Mouse (Mus musculus) embryonic facial prominence, embryonic 12.5 days (tissue): Measurements from ENCODE around the gene Gstt1. TPM values are rescaled to one million over a fixed set of nuclear protein-coding genes. Genes with fewer than 3 reads are reported as not detected.

Experiments
- ATAC-seq: fragments of 200-750 bp; cut with Nextera tagmentation; 2 replicates; pipeline ENCODE4 v1.8.0; 2017; ENCODE audit not compliant: insufficient number of reproducible peaks, insufficient read depth, low FRiP score, low TSS enrichment
- H3K27ac ChIP-seq: fragments of 300-500 bp; sonication (generic); 2 replicates; pipeline ENCODE4 v1.5.1; 2016; ENCODE audit warnings: mild to moderate bottlenecking
- H3K27me3 ChIP-seq: fragments of 300-500 bp; sonication (generic); 2 replicates; pipeline ENCODE4 v1.6.1; 2016; ENCODE audit warnings: mild to moderate bottlenecking, moderate library complexity
- H3K36me3 ChIP-seq: fragments of 300-500 bp; sonication (generic); 2 replicates; pipeline ENCODE4 v1.6.1; 2016; ENCODE audit warnings: mild to moderate bottlenecking
- H3K4me1 ChIP-seq: fragments of 300-500 bp; sonication (generic); 2 replicates; pipeline ENCODE4 v1.6.1; 2016
- H3K4me2 ChIP-seq: fragments of 300-500 bp; sonication (generic); replicated peaks from 2 replicates; pipeline ENCODE4 v1.6.1; 2016; ENCODE audit warnings: mild to moderate bottlenecking, moderate library complexity
- H3K4me3 ChIP-seq: fragments of 300-500 bp; sonication (generic); 2 replicates; pipeline ENCODE4 v1.5.1; 2016; ENCODE audit warnings: mild to moderate bottlenecking
- H3K9ac ChIP-seq: fragments of 300-500 bp; sonication (generic); 2 replicates; pipeline ENCODE4 v1.6.1; 2016; ENCODE audit warnings: mild to moderate bottlenecking, moderate library complexity
- H3K9me3 ChIP-seq: fragments of 300-500 bp; sonication (generic); 2 replicates; pipeline ENCODE4 v1.6.1; 2016; ENCODE audit warnings: mild to moderate bottlenecking, moderate library complexity
- WGBS: fragments of 180-500 bp; shearing (Covaris S2); methylation state at CpG from one replicate; pipeline ENCODE4 v1.1.7; 2016; 5-methylcytosine and 5-hydroxymethylcytosine counted together
- polyA plus RNA-seq: library from polyadenylated mRNA; unstranded; fragments of >200 nt; fragmentation: Nextera tagmentation; extraction: Ambion mirVana; gene quantifications from 2 replicates; pipeline ENCODE4 v1.2.1, GENCODE M21; 2016

Gene Gstt1
- polyA plus RNA-seq, 1 experiment from 2014 or later: 11.0 TPM

GRCm38 (mm10) chr10:75797619-75798175 lies 687 bp downstream of the Gstt1 start:
- H3K9me3 ChIP-seq: no peaks in the 10 kb centered on the region
- peak overlapping the region; percentile 42 for H3K4me3 ChIP-seq
- H3K9ac ChIP-seq: peak overlapping the region; percentile 45
- peak overlapping the region; percentile 80 for H3K4me2 ChIP-seq
- H3K4me1 ChIP-seq: peaks cover 23% of the 10 kb centered on the region
- H3K27ac ChIP-seq: no peak overlapping the region
- H3K36me3 ChIP-seq: no peaks in the 10 kb centered on the region
- H3K27me3 ChIP-seq: 0 out of 2 replicates have a peak, but pooled peaks cover 6% of the 10 kb centered on the region
- ATAC-seq: no peak
- 5% methylated on average over 12 of the region's 12 CpGs for WGBS

- no peaks in the 10 kb centered on the region for H3K36me3 ChIP-seq
- no peak for ATAC-seq
- no peaks in the 10 kb centered on the region for H3K9me3 ChIP-seq
- H3K27me3 ChIP-seq: 0 out of 2 replicates have a peak, but pooled peaks cover 6% of the 10 kb centered on the region
- H3K4me3 ChIP-seq: peak overlapping the region; percentile 42
- H3K4me1 ChIP-seq: peaks cover 23% of the 10 kb centered on the region
- peak overlapping the region; percentile 80 for H3K4me2 ChIP-seq
- H3K27ac ChIP-seq: no peak overlapping the region
- WGBS: 39% methylated on average over 11 of the region's 11 CpGs
- peak overlapping the region; percentile 45; the same call in 1 of the 2 replicates for H3K9ac ChIP-seq
These were observed 1.5 kb downstream of the Gstt1 start for GRCm38 (mm10) chr10:75796731-75797516.

GRCm38 (mm10) chr10:75794880-75795279 lies 3.5 kb downstream of the Gstt1 start:
- Histone ChIP-seq H3K36me3 (no peaks in the 10 kb centered on the region), H3K27ac (no peak overlapping the region), H3K4me2 (no peak overlapping the region), H3K4me3 (no peak overlapping the region), H3K9me3 (no peaks in the 10 kb centered on the region), H3K27me3 (0 out of 2 replicates have a peak, but pooled peaks cover 6% of the 10 kb centered on the region), H3K4me1 (peaks cover 28% of the 10 kb centered on the region), H3K9ac (no peak overlapping the region)
- ATAC-seq: no peak
- WGBS: 35% methylated on average over 3 of the region's 3 CpGs

GRCm38 (mm10) chr10:75790773-75791172 lies 7.6 kb downstream of the Gstt1 start:
- no peaks in the 10 kb centered on the region for H3K9me3 ChIP-seq
- peak; percentile 56; the same call in 1 of the 2 replicates for ATAC-seq
- peaks cover 10% of the 10 kb centered on the region for H3K4me1 ChIP-seq
- H3K36me3 ChIP-seq: no peaks in the 10 kb centered on the region
- H3K27me3 ChIP-seq: no peaks in the 10 kb centered on the region
- H3K27ac ChIP-seq: 0 out of 2 replicates have a peak overlapping the region, but pooled peaks have one; percentile 36
- H3K9ac ChIP-seq: no peak overlapping the region
- WGBS: 20% methylated on average over 7 of the region's 7 CpGs
- H3K4me3 ChIP-seq: no peak overlapping the region
- H3K4me2 ChIP-seq: no peak overlapping the region

GRCm38 (mm10) chr10:75789841-75790240 lies 8.5 kb downstream of the Gstt1 start:
- no peaks in the 10 kb centered on the region for H3K9me3 ChIP-seq
- H3K27ac ChIP-seq: no peak overlapping the region
- no peak overlapping the region for H3K4me2 ChIP-seq
- 92% methylated on average over 5 of the region's 5 CpGs for WGBS
- peaks cover 8% of the 10 kb centered on the region for H3K4me1 ChIP-seq
- no peak overlapping the region for H3K9ac ChIP-seq
- H3K36me3 ChIP-seq: no peaks in the 10 kb centered on the region
- no peaks in the 10 kb centered on the region for H3K27me3 ChIP-seq
- ATAC-seq: no peak
- H3K4me3 ChIP-seq: no peak overlapping the region

- Histone ChIP-seq H3K9me3 (no peaks in the 10 kb centered on the region), H3K4me3 (no peak overlapping the region), H3K27ac (no peak overlapping the region), H3K27me3 (no peaks in the 10 kb centered on the region), H3K9ac (no peak overlapping the region), H3K4me1 (peaks cover 5% of the 10 kb centered on the region; the same call in 1 of the 2 replicates), H3K4me2 (no peak overlapping the region), H3K36me3 (no peaks in the 10 kb centered on the region)
- 78% methylated on average over 6 of the region's 6 CpGs for WGBS
- no peak for ATAC-seq
These were observed 9.2 kb downstream of the Gstt1 start for GRCm38 (mm10) chr10:75789081-75789735.

GRCm38 (mm10) chr10:75788277-75788676 lies 10.1 kb downstream of the Gstt1 start:
- H3K9ac ChIP-seq: no peak overlapping the region
- H3K4me3 ChIP-seq: no peak overlapping the region
- H3K27ac ChIP-seq: no peak overlapping the region
- no peaks in the 10 kb centered on the region for H3K27me3 ChIP-seq
- H3K4me1 ChIP-seq: peaks cover 5% of the 10 kb centered on the region; the same call in 1 of the 2 replicates
- 92% methylated on average over 8 of the region's 8 CpGs for WGBS
- no peak overlapping the region for H3K4me2 ChIP-seq
- H3K9me3 ChIP-seq: no peaks in the 10 kb centered on the region
- H3K36me3 ChIP-seq: no peaks in the 10 kb centered on the region
- ATAC-seq: no peak

GRCm38 (mm10) chr10:75785442-75785841 lies 12.9 kb downstream of the Gstt1 start:
- no peak for ATAC-seq
- no peaks in the 10 kb centered on the region for H3K9me3 ChIP-seq
- peaks cover 8% of the 10 kb centered on the region for H3K4me1 ChIP-seq
- H3K9ac ChIP-seq: no peak overlapping the region
- no peaks in the 10 kb centered on the region for H3K36me3 ChIP-seq
- H3K4me3 ChIP-seq: no peak overlapping the region
- H3K27ac ChIP-seq: no peak overlapping the region
- peaks cover 5% of the 10 kb centered on the region; the same call in 1 of the 2 replicates for H3K27me3 ChIP-seq
- 82% methylated on average over 1 of the region's 1 CpGs for WGBS
- no peak overlapping the region for H3K4me2 ChIP-seq

GRCm38 (mm10) chr10:75780769-75781578 lies 17.4 kb downstream of the Gstt1 start, which contains the start of the genes Gm20441 and Gstt3:
Gm20441 (minus strand) TSS chr10:75780954.
Gstt3 (minus strand) TSS chr10:75781414.
- WGBS: 2% methylated on average over 28 of the region's 28 CpGs

GRCm38 (mm10) chr10:75779206-75780174 lies 18.9 kb downstream of the Gstt1 start:
- H3K27ac ChIP-seq: no peak overlapping the region
- peaks cover 18% of the 10 kb centered on the region for H3K27me3 ChIP-seq
- WGBS: 36% methylated on average over 15 of the region's 15 CpGs
- H3K4me3 ChIP-seq: no peak overlapping the region
- H3K4me2 ChIP-seq: peak overlapping the region; percentile 90
- no peaks in the 10 kb centered on the region for H3K36me3 ChIP-seq
- ATAC-seq: no peak
- H3K9ac ChIP-seq: no peak overlapping the region
- H3K9me3 ChIP-seq: no peaks in the 10 kb centered on the region
- H3K4me1 ChIP-seq: peaks cover 19% of the 10 kb centered on the region

More at GRCm38 (mm10) chr10:75780769-75781578, 17.4 kb downstream of the Gstt1 start, which contains the start of the genes Gm20441 and Gstt3:
- peaks cover 19% of the 10 kb centered on the region for H3K4me1 ChIP-seq
- H3K9ac ChIP-seq: peak within 1 kb of the TSS; percentile 48
- no peaks in the 10 kb centered on the region for H3K36me3 ChIP-seq
- peak within 1 kb of the TSS; percentile 90 for H3K4me2 ChIP-seq
- no peaks in the 10 kb centered on the region for H3K9me3 ChIP-seq
- peak within 1 kb of the TSS; percentile 47 for H3K4me3 ChIP-seq
- H3K27ac ChIP-seq: 0 out of 2 replicates have a peak within 1 kb of the TSS, but pooled peaks have one; percentile 30
- peaks cover 16% of the 10 kb centered on the region for H3K27me3 ChIP-seq
- ATAC-seq: no peak; the same call in 1 of the 2 replicates
